Mouse (Mus musculus) thymus, adult 2 months (tissue): ENCODE results near the gene Gstm5. TPM values are rescaled to one million over a fixed set of nuclear protein-coding genes. Genes with fewer than 3 reads are reported as not detected.

Source experiments
- DNase-seq: peaks from one replicate; pipeline ENCODE4 v3.0.0; 2021
- H3K27ac ChIP-seq: fragments of 200-500 bp; 2 replicates; pipeline ENCODE4 v1.5.1; 2012; ENCODE audit warnings: low read length, control low read depth; ENCODE audit not compliant: control insufficient read depth, insufficient read depth
- H3K27me3 ChIP-seq: fragments of 200-500 bp; 2 replicates; pipeline ENCODE4 v1.6.1; 2012; ENCODE audit warnings: mild to moderate bottlenecking, low read length, moderate library complexity, mixed read lengths; ENCODE audit not compliant: control insufficient read depth, insufficient read depth
- H3K36me3 ChIP-seq: fragments of 200-500 bp; 2 replicates; pipeline ENCODE4 v1.6.1; 2012; ENCODE audit warnings: mild to moderate bottlenecking, low read length, moderate library complexity; ENCODE audit not compliant: control insufficient read depth, insufficient read depth
- H3K4me1 ChIP-seq: fragments of 200-500 bp; replicated peaks from 2 replicates; pipeline ENCODE4 v1.6.1; 2012; ENCODE audit warnings: low read length; ENCODE audit not compliant: control insufficient read depth, insufficient read depth
- H3K4me3 ChIP-seq: fragments of 200-500 bp; 2 replicates; pipeline ENCODE4 v1.5.1; 2012; ENCODE audit warnings: mild to moderate bottlenecking, low read length, control low read depth, moderate library complexity; ENCODE audit not compliant: control insufficient read depth, insufficient read depth
- CTCF ChIP-seq: fragments of 200-500 bp; IDR thresholded peaks from 2 replicates; pipeline ENCODE4 v1.5.1; 2012; ENCODE audit warnings: mild to moderate bottlenecking, control low read depth, low read length, moderate library complexity, borderline replicate concordance; ENCODE audit not compliant: control insufficient read depth, poor library complexity, insufficient read depth; ENCODE audit errors: extremely low read depth
- POLR2A ChIP-seq: fragments of 200-500 bp; IDR thresholded peaks from 2 replicates; pipeline ENCODE4 v1.6.1; 2012; ENCODE audit warnings: mild to moderate bottlenecking, low read length, control low read depth, moderate library complexity; ENCODE audit not compliant: control insufficient read depth, poor library complexity, insufficient read depth; ENCODE audit errors: extremely low read depth
- WGBS: fragments of 180-500 bp; shearing (Covaris S2); methylation state at CpG from one replicate; pipeline ENCODE4 v1.1.7; 2018; 5-methylcytosine and 5-hydroxymethylcytosine counted together
- polyA plus RNA-seq: library from polyadenylated mRNA; depleted of rRNA; stranded (reverse); fragments of >200 nt; gene quantifications from 2 replicates; pipeline ENCODE4 v1.2.3, GENCODE M21; 2012

Gstm5 gene
- polyA plus RNA-seq, 1 experiment = 6.2 TPM

GRCm38 (mm10) chr3:107863898-107864603 is 31.6 kb upstream of the Gstm5 start:
- no peak overlapping the region for H3K4me3 ChIP-seq
- no peaks in the 10 kb centered on the region for H3K36me3 ChIP-seq
- TF ChIP-seq CTCF = no peak
- TF ChIP-seq POLR2A = no peak
- H3K27ac ChIP-seq = no peak overlapping the region
- DNase-seq = peak; percentile 76
- H3K4me1 ChIP-seq = no peaks in the 10 kb centered on the region
- H3K27me3 ChIP-seq = no peaks in the 10 kb centered on the region
- 6% methylated on average over 2 of the region's 2 CpGs for WGBS

- no peak overlapping the region for H3K27ac ChIP-seq
- H3K36me3 ChIP-seq = no peaks in the 10 kb centered on the region
- no peak for DNase-seq
- H3K27me3 ChIP-seq = no peaks in the 10 kb centered on the region
- no peak for TF ChIP-seq CTCF
- no peak for TF ChIP-seq POLR2A
- H3K4me1 ChIP-seq = no peaks in the 10 kb centered on the region
- 86% methylated on average over 10 of the region's 10 CpGs for WGBS
- H3K4me3 ChIP-seq = no peak overlapping the region
These were observed 30.1 kb upstream of the Gstm5 start for GRCm38 (mm10) chr3:107865364-107866091.

- H3K27me3 ChIP-seq = no peaks in the 10 kb centered on the region
- H3K4me3 ChIP-seq = no peak overlapping the region
- H3K36me3 ChIP-seq = no peaks in the 10 kb centered on the region
- DNase-seq = peak; percentile 79
- H3K27ac ChIP-seq = no peak overlapping the region
- no peak for TF ChIP-seq CTCF
- TF ChIP-seq POLR2A = no peak
- no peaks in the 10 kb centered on the region for H3K4me1 ChIP-seq
- 12% methylated on average over 8 of the region's 8 CpGs for WGBS
These were observed 28.5 kb upstream of the Gstm5 start for GRCm38 (mm10) chr3:107867086-107867485.

- TF ChIP-seq POLR2A = no peak
- no peak for TF ChIP-seq CTCF
- no peaks in the 10 kb centered on the region for H3K4me1 ChIP-seq
- WGBS = 97% methylated on average over 22 of the region's 22 CpGs
These were observed 27.2 kb upstream of the Gstm5 start for GRCm38 (mm10) chr3:107868452-107868851.

GRCm38 (mm10) chr3:107869097-107869496 is 26.5 kb upstream of the Gstm5 start:
- TF ChIP-seq POLR2A (no peak), CTCF (no peak)
- DNase-seq = no peak
- 67% methylated on average over 7 of the region's 7 CpGs for WGBS
- no peaks in the 10 kb centered on the region for H3K27me3 ChIP-seq
- H3K36me3 ChIP-seq = no peaks in the 10 kb centered on the region
- H3K4me1 ChIP-seq = no peaks in the 10 kb centered on the region
- no peak overlapping the region for H3K27ac ChIP-seq
- H3K4me3 ChIP-seq = no peak overlapping the region

More at GRCm38 (mm10) chr3:107868452-107868851, 27.2 kb upstream of the Gstm5 start:
- Histone ChIP-seq H3K4me3 (no peak overlapping the region), H3K27me3 (no peaks in the 10 kb centered on the region), H3K36me3 (no peaks in the 10 kb centered on the region), H3K27ac (no peak overlapping the region)
- DNase-seq = no peak

GRCm38 (mm10) chr3:107869925-107870324 is 25.7 kb upstream of the Gstm5 start:
- Histone ChIP-seq H3K27me3 (no peaks in the 10 kb centered on the region), H3K4me1 (no peaks in the 10 kb centered on the region), H3K27ac (no peak overlapping the region), H3K36me3 (no peaks in the 10 kb centered on the region), H3K4me3 (no peak overlapping the region)
- WGBS = 91% methylated on average over 4 of the region's 4 CpGs
- TF ChIP-seq CTCF (no peak), POLR2A (no peak)
- DNase-seq = no peak
